Mouse (Mus musculus) thymus, adult 18-20 months (tissue): ENCODE results near the gene Tmem140.

ENCODE experiments used
- DNase-seq, 2 experiments: peaks; one replicate each; pipeline ENCODE4 v3.0.0; 2022; ENCODE audit warnings: mixed read lengths in 2 of 2

Gene Tmem140

DNA sequence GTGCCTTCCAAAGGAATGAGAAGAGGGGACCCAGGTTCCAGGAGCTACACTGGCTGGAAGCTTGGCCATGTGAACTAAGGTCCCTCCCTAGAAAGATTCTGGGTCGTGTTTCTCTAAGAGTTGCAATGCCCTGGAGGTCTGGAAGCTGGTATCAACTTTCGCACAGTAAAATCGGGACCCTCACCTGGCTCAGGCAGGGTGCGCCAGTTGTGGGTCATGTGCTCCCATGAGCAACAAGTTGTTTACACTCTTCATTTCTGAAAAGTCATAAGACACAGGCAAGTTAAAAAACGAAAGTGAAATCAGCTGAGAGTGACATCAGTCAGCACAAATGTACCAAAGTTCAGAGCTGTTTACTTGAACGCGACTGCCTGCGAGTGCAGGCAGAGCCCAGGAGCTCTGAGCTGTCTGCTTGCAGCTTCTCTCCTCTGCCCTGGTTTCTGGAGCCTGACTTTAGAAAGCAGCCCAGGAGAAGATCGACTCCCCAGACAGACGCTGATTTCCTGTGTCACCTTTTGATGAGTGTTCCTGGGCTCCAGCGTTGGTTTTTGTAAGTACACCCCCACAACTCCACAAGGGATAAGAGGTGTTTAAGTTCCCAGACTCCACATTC, at the start of gene Tmem140:
TSS of gene Tmem140 (plus strand) at position 356 of the 613 bp plus-strand sequence.
- peak in 1 of 2 experiments; percentile 64 for DNase-seq

DNA sequence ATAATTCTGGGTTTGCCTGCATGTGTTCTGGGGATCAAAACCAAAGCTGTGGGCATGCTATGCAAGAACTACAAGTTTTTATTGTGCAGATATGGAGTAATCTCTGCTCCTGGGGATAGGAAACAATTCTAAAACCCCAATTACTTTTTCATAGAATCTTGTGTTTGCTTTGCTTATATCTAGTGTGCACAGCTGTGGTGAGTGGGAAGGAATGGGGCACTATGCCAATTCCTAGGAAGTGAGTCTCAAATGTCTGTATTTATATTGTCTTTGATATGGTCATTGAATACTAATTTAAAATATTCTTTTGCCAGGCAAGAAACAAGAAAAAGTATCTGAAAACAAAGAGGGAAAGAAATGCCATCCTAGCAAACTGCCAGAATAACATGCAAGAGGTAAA, 38.5 kb upstream of the Tmem140 start:
- DNase-seq, result no peak

DNA sequence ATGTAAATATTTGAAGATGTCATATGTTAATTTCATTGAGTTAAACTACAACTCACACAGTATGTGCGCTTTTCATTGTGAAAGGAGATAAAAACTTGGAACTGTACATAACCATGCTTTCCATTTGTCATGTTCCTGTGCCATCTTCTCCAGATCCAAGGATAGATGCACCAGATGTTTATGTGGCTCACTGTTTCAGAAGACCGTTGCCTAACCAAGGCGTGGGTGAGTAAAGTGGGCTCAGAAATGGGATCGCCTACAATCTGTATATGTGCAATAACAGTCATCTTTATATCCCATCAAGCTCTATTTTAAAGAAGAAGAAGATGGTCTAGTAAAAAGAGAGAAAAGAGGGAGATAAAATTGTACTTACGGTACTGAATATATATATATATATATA, 30.6 kb upstream of the Tmem140 start:
- no peak for DNase-seq

DNA sequence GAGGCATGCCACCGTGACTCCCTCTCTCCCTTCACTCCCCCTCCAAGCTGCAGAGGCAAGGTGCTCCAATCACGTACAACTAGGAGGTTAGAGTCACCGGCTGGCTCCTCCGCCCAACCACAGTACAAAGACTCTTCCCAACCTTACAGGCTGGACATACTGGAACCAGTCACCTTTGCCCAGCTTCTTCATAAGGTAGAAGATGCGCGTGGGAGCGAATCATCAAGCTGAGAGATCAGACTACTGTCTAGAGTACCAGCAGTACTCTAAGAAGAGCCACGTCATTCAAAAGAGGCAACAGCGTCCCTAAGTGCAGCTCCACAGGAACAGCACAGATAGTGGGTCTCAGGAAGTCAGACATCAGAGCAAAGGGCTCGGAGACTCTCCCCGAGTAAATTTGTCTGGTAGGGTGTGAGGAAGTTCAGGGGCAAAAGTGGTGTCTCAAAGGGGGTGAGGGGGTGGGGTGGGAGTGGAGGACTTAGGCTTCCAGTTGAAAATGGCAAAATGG, 1.3 kb upstream of the Tmem140 start:
- no peak for DNase-seq

DNA sequence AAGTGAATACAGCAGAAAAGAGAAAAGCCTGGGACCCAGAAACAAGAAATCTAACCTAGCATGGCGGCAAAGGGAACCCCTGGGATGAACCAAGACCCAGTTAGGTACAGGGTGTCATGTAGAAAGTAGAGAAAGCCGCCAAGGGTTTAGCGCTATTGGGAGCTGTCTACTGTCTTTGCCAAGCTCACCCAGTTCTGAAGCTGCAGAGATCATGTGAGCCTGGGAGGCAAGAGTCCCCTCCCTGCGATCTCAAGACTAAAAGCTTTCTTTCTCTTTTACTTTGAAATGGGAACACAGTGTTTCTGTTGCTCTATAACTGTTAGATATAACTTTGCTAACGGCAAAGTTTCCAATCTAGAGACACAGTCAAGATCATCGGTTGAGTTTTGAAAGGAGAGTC, 565 bp upstream of the Tmem140 start:
- DNase-seq, result no peak

DNA sequence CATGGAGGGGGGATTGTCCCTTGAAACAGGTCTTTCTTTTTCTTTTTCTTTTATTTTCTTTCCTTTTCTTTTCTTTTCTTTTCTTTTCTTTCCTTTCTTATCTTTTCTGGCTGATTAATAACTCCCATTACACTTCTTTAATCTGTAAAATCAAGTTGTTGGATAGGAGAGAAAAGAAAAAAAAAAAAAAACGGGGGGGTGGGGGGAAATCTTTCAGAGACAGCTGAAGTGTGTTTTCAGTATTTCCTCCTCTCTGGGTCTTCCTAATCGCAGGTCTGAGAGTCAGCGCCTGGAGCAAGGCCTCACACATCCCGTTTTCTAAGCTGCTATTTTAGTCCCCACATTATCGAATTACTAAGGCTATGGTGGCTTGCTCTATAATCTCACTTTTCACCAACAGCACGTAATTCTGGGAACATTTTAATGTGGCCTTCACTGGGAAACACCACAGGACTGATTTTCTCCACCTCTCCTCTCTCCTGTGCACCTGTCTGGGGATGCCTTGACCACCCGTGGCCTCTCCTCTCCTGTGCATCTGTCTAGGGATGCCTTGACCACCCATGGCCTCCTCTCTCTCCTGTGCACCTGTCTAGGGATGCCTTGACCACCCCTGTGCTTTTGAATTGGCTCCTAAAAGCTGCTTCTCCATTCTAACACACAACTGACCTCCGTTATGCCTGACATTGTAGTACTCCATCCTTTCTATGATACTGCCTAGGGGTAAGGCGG, 1.0 kb downstream of the Tmem140 start:
- DNase-seq, result no peak

DNA sequence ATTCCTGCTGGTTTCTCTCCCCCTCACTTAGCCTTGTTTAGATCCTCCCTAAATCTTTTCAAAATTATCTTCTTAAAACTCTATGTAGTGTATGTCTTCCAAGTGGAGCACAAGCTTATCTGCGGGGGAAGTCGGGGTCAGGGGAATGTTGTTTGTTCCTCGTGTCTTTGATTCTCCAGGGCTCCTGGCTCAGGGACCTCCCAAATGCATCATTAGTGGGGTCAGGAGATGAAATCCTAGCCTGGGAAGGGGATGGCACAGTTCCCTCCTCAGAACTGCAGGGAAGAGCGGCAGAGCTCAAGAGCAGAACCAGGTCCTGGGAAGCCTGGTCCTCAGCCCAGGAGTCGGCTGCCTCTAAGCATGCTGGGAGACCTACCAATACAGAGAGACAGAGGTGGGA, 2.3 kb downstream of the Tmem140 start:
- no peak for DNase-seq

DNA sequence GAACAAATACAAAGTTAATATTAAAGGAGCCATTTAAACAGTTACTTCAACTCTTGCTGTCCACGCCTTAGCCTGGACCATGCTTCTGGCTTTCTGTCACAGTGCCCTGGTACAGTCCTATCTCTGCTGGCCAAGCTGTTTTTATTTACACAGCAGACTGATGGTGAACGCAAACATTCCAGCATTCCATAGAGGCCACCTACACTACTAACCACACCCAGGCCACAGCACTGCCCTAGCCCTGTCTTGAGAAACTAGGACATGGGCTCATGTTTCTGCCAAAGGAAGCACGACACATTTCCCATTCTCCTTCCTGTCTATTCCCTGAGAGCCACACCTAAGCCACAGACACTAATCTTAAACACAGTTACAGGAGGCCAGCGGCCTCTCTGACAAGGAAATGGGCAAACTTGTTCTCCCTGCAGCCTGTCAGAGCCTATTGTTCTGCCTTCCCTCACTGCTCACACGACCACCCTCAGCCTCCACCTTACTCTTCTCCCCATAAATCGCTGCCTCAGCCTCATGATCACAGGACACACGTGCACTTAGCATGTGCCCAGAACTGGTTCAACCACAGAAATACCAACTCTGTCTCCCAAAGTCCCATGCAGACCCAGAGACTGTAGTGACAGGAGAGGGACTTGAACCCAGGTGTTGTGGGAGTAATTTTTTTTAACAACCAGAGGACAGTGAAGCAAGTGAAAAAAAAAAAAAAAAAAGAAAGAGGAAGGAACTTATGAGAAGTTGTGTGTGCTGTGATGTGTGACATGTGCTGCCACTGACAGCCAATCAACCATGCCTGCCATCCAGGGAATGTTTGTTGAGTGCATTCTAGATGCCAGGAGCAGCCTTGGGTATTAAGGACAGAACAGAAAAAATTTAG, 3.0 kb downstream of the Tmem140 start:
- DNase-seq, result no peak

DNA sequence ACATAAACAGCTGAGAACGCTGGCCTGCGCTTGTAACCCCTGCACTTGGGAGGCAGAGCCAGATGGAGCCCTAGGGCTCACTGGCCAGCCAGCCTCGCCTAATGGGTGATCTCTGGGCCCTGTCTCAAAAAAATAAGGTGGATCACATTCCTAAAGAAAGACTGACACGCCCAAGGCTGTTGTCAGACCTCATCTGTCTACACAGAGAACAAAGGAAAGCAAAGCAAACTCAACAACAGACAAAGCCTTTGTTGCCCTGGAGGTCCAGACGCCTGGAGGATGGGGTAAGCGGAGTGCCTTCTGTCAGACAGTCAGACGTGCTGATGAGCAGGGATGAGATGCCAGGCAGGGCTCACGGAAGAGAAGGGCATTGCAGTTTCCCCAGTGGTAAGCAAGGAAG, 3.8 kb downstream of the Tmem140 start:
- DNase-seq, result no peak

DNA sequence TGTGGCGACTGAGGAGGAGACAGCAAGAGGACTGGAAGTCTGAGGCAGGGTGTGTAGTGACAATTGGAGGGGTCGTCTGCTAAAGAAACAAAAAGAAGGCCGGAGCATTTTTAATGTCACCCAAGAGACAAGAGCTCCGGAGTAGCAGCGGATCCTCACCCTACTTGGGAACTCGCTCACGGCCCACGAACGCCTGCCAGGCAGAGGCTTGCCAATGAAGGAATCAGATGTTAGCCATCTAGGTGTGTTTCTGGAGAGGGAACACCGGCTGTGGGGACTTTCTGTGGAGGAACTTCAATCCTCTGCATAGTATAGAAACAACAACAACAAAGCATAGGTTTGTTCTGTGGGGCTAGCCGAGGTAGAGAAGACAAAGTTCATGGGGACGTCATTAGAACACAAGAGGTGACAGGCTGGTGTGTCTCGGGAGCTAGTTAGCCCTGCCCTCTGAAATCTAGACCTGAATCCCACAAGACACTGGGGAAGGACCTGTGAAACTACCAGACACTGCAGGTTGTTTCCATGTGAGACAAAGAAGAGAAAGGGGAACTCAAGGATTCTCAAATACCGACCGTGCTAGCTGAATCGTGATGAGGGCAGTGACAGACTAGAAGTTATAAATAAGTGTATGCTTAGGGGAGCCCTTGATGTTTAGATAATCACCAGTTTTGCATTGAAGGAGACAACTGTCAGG, 4.5 kb downstream of the Tmem140 start:
- DNase-seq, result no peak

DNA sequence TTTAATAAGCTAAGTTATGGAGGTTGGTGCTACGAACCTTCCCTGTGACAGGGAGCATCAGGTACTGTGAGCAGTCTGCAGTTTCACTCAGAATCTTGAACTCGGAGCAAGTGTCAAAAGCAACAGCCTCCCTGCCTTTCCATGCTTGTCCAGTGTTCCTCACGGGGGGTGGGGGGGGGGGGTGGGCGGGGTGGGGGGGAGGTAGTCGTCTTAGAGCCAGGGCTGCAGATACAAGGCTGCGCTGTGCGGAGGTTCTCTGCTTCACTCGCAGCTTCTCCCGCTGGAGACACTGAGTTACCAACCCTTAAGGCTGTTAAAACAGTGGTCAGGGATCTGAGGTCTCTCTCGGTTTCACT, 5.0 kb downstream of the Tmem140 start:
- DNase-seq, result no peak

DNA sequence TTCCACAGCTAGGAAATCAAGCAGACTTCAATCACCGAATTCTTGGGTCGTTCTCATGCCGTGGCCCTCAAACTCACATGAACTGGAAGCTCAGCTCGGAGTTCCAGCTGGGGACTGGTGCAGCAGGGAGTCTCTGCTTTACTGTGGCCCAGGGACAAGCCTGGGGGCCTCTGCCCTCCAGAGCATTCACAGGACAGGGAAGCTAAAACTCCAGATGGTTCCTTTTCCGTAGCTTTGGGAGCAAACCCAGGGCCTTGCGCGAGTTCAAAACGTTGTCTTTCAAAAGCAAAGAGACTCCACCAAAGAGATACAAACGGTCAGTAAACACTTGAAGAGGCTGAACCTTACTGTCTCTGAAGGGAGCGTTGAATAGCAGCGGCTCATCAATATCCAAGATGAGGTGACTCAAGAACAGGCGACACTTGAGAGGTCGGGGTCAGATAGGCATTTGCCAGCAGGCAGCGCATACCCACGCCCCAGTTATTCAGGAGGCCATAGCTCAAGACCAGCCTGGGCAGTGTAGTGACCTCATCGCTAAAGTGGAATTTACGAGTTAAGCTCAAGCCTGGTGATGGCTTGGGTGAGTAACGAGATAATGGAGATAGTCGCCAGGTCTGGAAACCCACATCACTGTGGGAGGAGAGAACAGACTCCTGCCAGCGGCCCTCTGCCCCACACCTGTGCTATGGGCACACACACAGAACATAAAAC, 5.7 kb downstream of the Tmem140 start:
- no peak for DNase-seq

DNA sequence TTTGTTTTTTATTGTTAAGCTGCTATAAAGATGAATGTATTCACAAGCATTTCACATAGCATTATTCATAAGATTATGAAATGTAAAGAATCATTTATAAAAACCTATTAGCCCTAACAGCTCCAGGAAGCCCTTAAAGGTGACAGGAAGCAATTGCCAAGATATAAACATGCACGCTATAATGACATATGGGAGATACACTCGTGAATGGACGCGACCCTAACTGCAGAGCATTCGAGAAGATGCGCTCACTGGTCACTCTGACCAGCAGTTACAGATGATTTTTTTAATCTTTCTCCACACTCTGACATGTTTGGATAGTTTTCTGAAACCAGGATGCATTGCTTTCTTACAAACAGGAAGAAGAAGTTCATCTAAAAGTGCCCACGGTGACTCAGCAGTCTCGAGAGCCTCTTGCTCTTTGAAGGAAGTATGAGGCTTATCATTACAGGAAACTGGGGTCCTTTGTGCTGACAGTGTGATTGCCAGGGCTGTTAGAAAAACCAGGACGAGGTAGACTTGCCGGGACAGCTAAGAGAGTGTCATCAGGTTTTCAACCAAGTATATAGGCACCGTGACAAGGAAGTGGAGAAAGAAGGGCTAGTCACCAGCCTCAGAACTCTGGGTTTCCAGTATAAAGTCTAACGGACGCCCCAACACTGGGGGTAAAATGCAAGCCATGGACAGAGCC, 6.4 kb downstream of the Tmem140 start:
- DNase-seq, result peak in 1 of 2 experiments; percentile 65

DNA sequence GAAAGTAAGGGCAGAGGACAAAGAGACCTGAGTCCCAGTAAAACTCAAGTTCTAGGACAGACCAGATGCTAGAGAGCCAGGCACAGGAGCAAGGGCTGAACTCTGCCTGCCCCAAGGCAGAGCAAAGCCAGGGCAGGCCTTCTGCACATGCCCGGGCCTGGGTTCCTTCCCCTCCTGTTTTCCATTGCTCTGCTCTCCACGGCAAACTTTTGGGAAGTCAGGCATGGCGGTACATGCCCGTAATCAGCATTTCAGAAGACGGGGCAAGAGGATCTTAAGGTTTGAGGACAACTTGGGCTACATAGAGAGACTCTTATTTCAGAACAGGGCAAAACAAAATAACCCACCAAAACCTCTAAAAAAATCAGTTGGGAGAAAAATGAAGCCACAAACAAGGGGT, 7.2 kb downstream of the Tmem140 start:
- DNase-seq, result no peak

DNA sequence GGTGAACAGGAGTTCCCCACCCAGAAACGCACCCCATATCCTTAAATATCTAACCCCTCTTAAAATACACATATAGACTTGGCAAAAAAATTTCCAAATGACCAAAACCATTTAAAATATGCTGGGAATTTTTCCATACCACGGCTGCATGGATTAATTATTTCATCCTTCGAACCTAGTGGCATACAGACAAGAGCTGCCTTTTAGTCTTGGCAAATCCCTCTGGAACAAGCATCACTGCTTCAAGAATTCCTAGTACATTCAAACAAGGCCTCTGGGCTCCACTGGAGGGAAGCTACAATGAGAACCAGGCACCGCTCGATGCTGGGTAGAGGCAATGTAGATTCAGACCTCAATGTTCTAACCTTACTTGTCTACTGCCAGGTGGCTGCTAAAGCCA, 7.8 kb downstream of the Tmem140 start:
- no peak for DNase-seq

DNA sequence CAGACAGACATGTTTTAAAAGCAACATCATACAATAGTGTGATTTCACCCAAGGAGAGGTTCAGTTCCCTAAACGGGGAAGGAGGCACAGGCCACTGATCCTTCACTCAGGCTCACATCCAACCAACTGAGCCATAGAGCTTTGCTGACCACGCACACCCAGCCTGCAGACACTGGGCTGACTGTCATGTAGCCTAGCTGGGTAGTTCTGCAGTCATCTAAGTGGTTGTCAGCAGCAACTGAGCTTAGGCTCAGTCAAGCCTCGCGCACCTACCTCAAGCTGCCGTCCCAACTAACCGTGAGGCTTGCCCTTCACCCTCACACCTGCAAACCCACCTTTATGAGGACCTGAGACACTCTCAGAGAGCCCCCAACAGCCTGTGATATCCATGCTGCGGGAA, 9.0 kb downstream of the Tmem140 start:
- DNase-seq, result no peak

DNA sequence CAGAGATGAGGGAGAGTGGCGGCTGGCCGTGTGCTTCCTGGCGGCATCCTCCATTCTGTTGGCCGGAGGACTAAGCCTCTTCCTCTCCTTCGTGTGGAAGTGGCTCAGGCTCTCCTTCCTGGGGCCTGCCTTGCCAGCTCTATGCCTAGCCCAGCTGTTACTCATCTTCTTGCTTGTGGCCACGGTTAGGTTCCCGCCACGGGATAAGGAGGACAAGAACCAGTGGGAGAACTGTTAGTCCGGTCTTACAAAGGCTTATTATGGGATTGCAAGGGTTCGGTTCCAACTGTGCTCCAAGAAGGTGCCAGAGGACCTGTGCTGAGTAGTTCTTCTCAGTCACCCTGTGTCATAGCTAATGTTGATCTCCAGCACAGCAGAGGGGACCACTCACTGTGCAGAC, 9.9 kb downstream of the Tmem140 start:
- no peak for DNase-seq

DNA sequence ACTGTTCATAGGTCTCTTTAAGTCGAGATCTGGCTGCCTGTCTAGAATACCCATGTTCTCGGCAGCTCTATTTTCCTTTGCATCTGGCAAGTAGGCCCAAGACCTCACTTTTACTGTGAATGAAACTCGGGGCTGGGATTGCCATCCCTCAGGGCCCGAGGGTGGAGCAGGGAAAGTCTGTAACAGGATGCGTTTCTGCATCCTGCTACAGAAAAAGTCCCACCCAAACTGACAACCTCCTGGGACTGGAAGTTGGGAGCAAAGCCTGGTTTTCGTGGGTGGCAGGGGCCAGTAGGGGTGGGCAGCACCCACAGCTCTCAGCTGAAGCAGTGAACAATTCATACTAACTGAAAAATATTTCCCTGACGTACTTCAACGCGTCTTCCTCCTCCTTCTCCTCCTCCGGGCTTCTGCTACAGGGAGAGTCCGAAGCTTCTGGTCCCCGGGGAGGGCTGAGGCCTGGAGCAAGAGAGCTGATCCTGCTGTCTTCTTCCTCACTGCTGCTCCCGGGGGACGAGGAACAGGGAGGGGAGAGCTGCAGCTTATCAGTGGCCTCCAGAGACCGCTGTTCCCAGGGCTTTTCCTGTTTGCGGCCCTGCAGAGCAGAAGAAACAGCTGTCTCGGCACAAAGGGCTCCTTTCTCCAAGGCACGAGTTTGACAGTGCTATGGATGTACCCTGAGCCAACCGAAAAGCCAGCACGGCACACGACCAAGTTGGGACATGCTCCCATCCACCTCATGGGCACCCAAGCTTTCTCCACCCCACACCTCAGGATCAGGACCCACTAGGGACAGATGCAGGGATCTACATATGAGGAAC, 11.4 kb downstream of the Tmem140 start:
- DNase-seq, result no peak

DNA sequence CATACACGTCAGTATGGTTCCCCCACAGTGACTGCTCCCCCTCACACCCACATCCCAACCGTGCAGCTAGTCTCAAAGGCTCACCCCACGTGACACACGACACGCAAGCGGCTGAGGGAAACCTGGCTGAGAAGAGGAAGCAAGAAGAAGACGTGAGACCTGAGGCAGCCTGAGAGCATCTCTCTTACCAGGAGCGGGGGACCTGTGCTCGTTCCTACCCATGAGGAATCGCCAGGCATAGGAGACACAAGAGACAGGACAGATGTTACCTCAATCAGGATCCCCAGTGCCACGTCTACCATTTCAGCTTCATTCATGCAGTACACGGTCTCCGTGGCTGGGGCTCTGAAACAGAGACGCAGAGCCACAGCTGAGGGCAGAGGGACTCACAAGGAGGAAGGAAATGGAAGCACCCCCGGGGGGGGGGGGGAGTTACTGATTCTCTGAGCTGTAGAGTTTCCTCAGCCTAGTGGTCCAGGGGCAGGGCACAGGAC, 12.4 kb downstream of the Tmem140 start:
- DNase-seq, result peak; percentile 84 to 90
